Mouse (Mus musculus) hindbrain, embryonic 14.5 days (tissue): Measurements from ENCODE around the gene Psip1. TPM values are rescaled to one million over a fixed set of nuclear protein-coding genes. Genes with fewer than 3 reads are reported as not detected.

Experiments used
- ATAC-seq: fragments of 200-750 bp; cut with Nextera tagmentation; 2 replicates; pipeline ENCODE4 v1.8.0; 2017; ENCODE audit warnings: moderate number of reproducible peaks, mild to moderate bottlenecking, moderate TSS enrichment, moderate library complexity; ENCODE audit not compliant: low FRiP score
- DNase-seq: peaks from one replicate; pipeline ENCODE4 v3.0.0-alpha.2; 2015; ENCODE audit warnings: low spot score
- H3K27ac ChIP-seq: fragments of 300-500 bp; sonication (generic); 2 replicates; pipeline ENCODE4 v1.5.1; 2014; ENCODE audit warnings: mild to moderate bottlenecking, moderate library complexity
- H3K27me3 ChIP-seq: fragments of 300-500 bp; sonication (generic); 2 replicates; pipeline ENCODE4 v1.6.1; 2014; ENCODE audit warnings: mild to moderate bottlenecking, low read length, mixed read lengths; ENCODE audit not compliant: control insufficient read depth, insufficient read depth
- H3K36me3 ChIP-seq: fragments of 300-500 bp; sonication (generic); replicated peaks from 2 replicates; pipeline ENCODE4 v1.6.1; 2014; ENCODE audit not compliant: control insufficient read depth, insufficient read depth
- H3K4me1 ChIP-seq: fragments of 300-500 bp; sonication (generic); replicated peaks from 2 replicates; pipeline ENCODE4 v1.6.1; 2014; ENCODE audit warnings: antibody characterized with exemption, low read length, mixed read lengths; ENCODE audit not compliant: control insufficient read depth, insufficient read depth
- H3K4me2 ChIP-seq: fragments of 300-500 bp; sonication (generic); replicated peaks from 2 replicates; pipeline ENCODE4 v1.6.1; 2014; ENCODE audit warnings: mild to moderate bottlenecking, moderate library complexity
- H3K4me3 ChIP-seq: fragments of 300-500 bp; sonication (generic); replicated peaks from 2 replicates; pipeline ENCODE4 v1.5.1; 2014; ENCODE audit warnings: mild to moderate bottlenecking, low read length
- H3K9ac ChIP-seq: fragments of 300-500 bp; sonication (generic); 2 replicates; pipeline ENCODE4 v1.6.1; 2014
- H3K9me3 ChIP-seq: fragments of 300-500 bp; sonication (generic); 2 replicates; pipeline ENCODE4 v1.6.1; 2016; ENCODE audit warnings: low read length; ENCODE audit not compliant: control insufficient read depth
- WGBS: fragments of 180-500 bp; shearing (Covaris S2); extraction: QIAGEN DNeasy Blood & Tissue Kit; methylation state at CpG from one replicate; pipeline ENCODE4 v1.1.7; 2014; 5-methylcytosine and 5-hydroxymethylcytosine counted together
- polyA plus RNA-seq: library from polyadenylated mRNA; unstranded; fragments of >200 nt; fragmentation: Nextera tagmentation; extraction: Ambion mirVana; gene quantifications from 2 replicates; pipeline ENCODE4 v1.2.1, GENCODE M21; 2014

Psip1 gene
- polyA plus RNA-seq, 1 experiment from 2014 or later, result 308 TPM

- 0% methylated on average over 17 of the region's 40 CpGs for WGBS
- peak overlapping the region; percentile 96 for H3K9ac ChIP-seq
Observed at GRCm38 (mm10) chr4:83485735-83486116, 533 bp downstream of the Psip1 start.

GRCm38 (mm10) chr4:83485250-83485649, 1.0 kb downstream of the Psip1 start:
- ATAC-seq (no peak), DNase-seq (no peak)
- Histone ChIP-seq H3K4me2 (peak overlapping the region; percentile 78), H3K9me3 (no peaks in the 10 kb centered on the region), H3K4me1 (peaks cover 26% of the 10 kb centered on the region), H3K27ac (peak overlapping the region; percentile 100), H3K4me3 (peak overlapping the region; percentile 96), H3K9ac (peak overlapping the region; percentile 96), H3K36me3 (peaks cover 42% of the 10 kb centered on the region), H3K27me3 (no peaks in the 10 kb centered on the region)
- 16% methylated on average over 12 of the region's 12 CpGs for WGBS

More at GRCm38 (mm10) chr4:83485735-83486116, 533 bp downstream of the Psip1 start:
- ATAC-seq (peak; percentile 81), DNase-seq (peak; percentile 86)
- Histone ChIP-seq H3K9me3 (no peaks in the 10 kb centered on the region), H3K27me3 (no peaks in the 10 kb centered on the region), H3K4me3 (peak overlapping the region; percentile 96), H3K4me1 (peaks cover 26% of the 10 kb centered on the region), H3K36me3 (peaks cover 37% of the 10 kb centered on the region), H3K4me2 (peak overlapping the region; percentile 78), H3K27ac (peak overlapping the region; percentile 100)

GRCm38 (mm10) chr4:83468208-83468607, 18.1 kb downstream of the Psip1 start:
- no peak overlapping the region for H3K4me3 ChIP-seq
- H3K9me3 ChIP-seq, result no peaks in the 10 kb centered on the region
- DNase-seq, result no peak
- H3K9ac ChIP-seq, result no peak overlapping the region
- H3K4me1 ChIP-seq, result no peaks in the 10 kb centered on the region
- no peak overlapping the region for H3K4me2 ChIP-seq
- no peak overlapping the region for H3K27ac ChIP-seq
- peaks cover 91% of the 10 kb centered on the region for H3K36me3 ChIP-seq
- H3K27me3 ChIP-seq, result no peaks in the 10 kb centered on the region
- WGBS, result 62% methylated on average over 3 of the region's 3 CpGs
- ATAC-seq, result no peak

- 79% methylated on average over 7 of the region's 7 CpGs for WGBS
- H3K36me3 ChIP-seq, result peaks cover 91% of the 10 kb centered on the region
- DNase-seq (no peak), ATAC-seq (no peak)
- H3K27ac ChIP-seq, result no peak overlapping the region
- H3K9me3 ChIP-seq, result no peaks in the 10 kb centered on the region
- H3K4me3 ChIP-seq, result no peak overlapping the region
- no peak overlapping the region for H3K9ac ChIP-seq
- no peak overlapping the region for H3K4me2 ChIP-seq
- H3K27me3 ChIP-seq, result no peaks in the 10 kb centered on the region
- no peaks in the 10 kb centered on the region for H3K4me1 ChIP-seq
Observed at GRCm38 (mm10) chr4:83467615-83468014, 18.6 kb downstream of the Psip1 start.

- no peak for ATAC-seq
- H3K9me3 ChIP-seq, result no peaks in the 10 kb centered on the region
- no peak overlapping the region for H3K4me3 ChIP-seq
- no peak for DNase-seq
- 92% methylated on average over 7 of the region's 7 CpGs for WGBS
- H3K27me3 ChIP-seq, result no peaks in the 10 kb centered on the region
- H3K4me1 ChIP-seq, result no peaks in the 10 kb centered on the region
- no peak overlapping the region for H3K9ac ChIP-seq
- H3K4me2 ChIP-seq, result no peak overlapping the region
- H3K36me3 ChIP-seq, result peaks cover 86% of the 10 kb centered on the region
- no peak overlapping the region for H3K27ac ChIP-seq
Observed at GRCm38 (mm10) chr4:83464827-83465226, 21.4 kb downstream of the Psip1 start.

GRCm38 (mm10) chr4:83460106-83460505, 26.2 kb downstream of the Psip1 start:
- WGBS, result 94% methylated on average over 5 of the region's 5 CpGs
- no peak overlapping the region for H3K27ac ChIP-seq
- ATAC-seq (no peak), DNase-seq (no peak)
- H3K36me3 ChIP-seq, result peaks cover 92% of the 10 kb centered on the region
- H3K4me1 ChIP-seq, result no peaks in the 10 kb centered on the region
- no peak overlapping the region for H3K4me2 ChIP-seq
- no peak overlapping the region for H3K9ac ChIP-seq
- no peak overlapping the region for H3K4me3 ChIP-seq
- H3K27me3 ChIP-seq, result no peaks in the 10 kb centered on the region
- H3K9me3 ChIP-seq, result no peaks in the 10 kb centered on the region

GRCm38 (mm10) chr4:83450785-83451184, 35.5 kb downstream of the Psip1 start:
- no peak for DNase-seq
- Histone ChIP-seq H3K9me3 (no peaks in the 10 kb centered on the region), H3K4me3 (no peak overlapping the region), H3K36me3 (peaks cover 65% of the 10 kb centered on the region), H3K4me1 (no peaks in the 10 kb centered on the region), H3K27ac (no peak overlapping the region), H3K9ac (no peak overlapping the region), H3K27me3 (no peaks in the 10 kb centered on the region), H3K4me2 (no peak overlapping the region)
- WGBS, result 87% methylated on average over 4 of the region's 4 CpGs
- ATAC-seq, result no peak

GRCm38 (mm10) chr4:83441050-83441449, 45.2 kb downstream of the Psip1 start:
- Histone ChIP-seq H3K27ac (no peak overlapping the region), H3K4me1 (no peaks in the 10 kb centered on the region), H3K9me3 (no peaks in the 10 kb centered on the region), H3K9ac (no peak overlapping the region), H3K4me3 (no peak overlapping the region), H3K36me3 (peaks cover 49% of the 10 kb centered on the region), H3K27me3 (no peaks in the 10 kb centered on the region), H3K4me2 (no peak overlapping the region)
- ATAC-seq (no peak), DNase-seq (no peak)
- WGBS, result 89% methylated on average over 4 of the region's 4 CpGs

GRCm38 (mm10) chr4:83439045-83439444, 47.2 kb downstream of the Psip1 start:
- peaks cover 68% of the 10 kb centered on the region for H3K36me3 ChIP-seq
- H3K9me3 ChIP-seq, result no peaks in the 10 kb centered on the region
- no peaks in the 10 kb centered on the region for H3K4me1 ChIP-seq
- H3K9ac ChIP-seq, result no peak overlapping the region
- 48% methylated on average over 5 of the region's 5 CpGs for WGBS
- ATAC-seq (no peak), DNase-seq (no peak)
- H3K27ac ChIP-seq, result no peak overlapping the region
- H3K27me3 ChIP-seq, result no peaks in the 10 kb centered on the region
- no peak overlapping the region for H3K4me2 ChIP-seq
- no peak overlapping the region for H3K4me3 ChIP-seq

GRCm38 (mm10) chr4:83438116-83438515, 48.1 kb downstream of the Psip1 start:
- Histone ChIP-seq H3K4me1 (no peaks in the 10 kb centered on the region), H3K4me3 (no peak overlapping the region), H3K4me2 (no peak overlapping the region), H3K9me3 (no peaks in the 10 kb centered on the region), H3K9ac (no peak overlapping the region), H3K36me3 (peaks cover 76% of the 10 kb centered on the region), H3K27ac (no peak overlapping the region), H3K27me3 (no peaks in the 10 kb centered on the region)
- ATAC-seq (no peak), DNase-seq (no peak)
